Mouse (Mus musculus) granulocyte monocyte progenitor cell, adult 5-6 weeks (primary cell): Measurements from ENCODE around the gene Siah1a. TPM values are rescaled to one million over a fixed set of nuclear protein-coding genes. Genes with fewer than 3 reads are reported as not detected.
A peak's percentile ranks its signal among the peaks of the same experiment; 100 is the strongest.

ENCODE experiments used
- ATAC-seq: replicated peaks from 2 replicates; pipeline ENCODE4 v1.8.0; 2016; ENCODE audit warnings: mild to moderate bottlenecking, moderate TSS enrichment, inconsistent platforms; ENCODE audit not compliant: poor library complexity, severe bottlenecking
- total RNA-seq, 2 experiments: library from RNA; stranded (forward) in 1 of 2; stranded (reverse) in 1 of 2; fragments of 200-712, 200-1000 nt in 1 of 2; fragments of >200 nt in 1 of 2; fragmentation: Nextera tagmentation in 1 of 2; gene quantifications; 2 replicates each; pipeline ENCODE4 v1.2.3; 2014 to 2017

The Siah1a gene
- total RNA-seq, 2 experiments from 2014 or later, result 8.1 to 14.5 TPM

- peak; percentile 88 for ATAC-seq
Measured at GRCm38 (mm10) chr8:86745935-86746441, 254 bp upstream of the Siah1a start.

- no peak for ATAC-seq
Measured at GRCm38 (mm10) chr8:86744313-86745220, 1.2 kb downstream of the Siah1a start.

GRCm38 (mm10) chr8:86742605-86743345, 3.0 kb downstream of the Siah1a start:
- ATAC-seq, result no peak

GRCm38 (mm10) chr8:86741627-86742026, 4.1 kb downstream of the Siah1a start:
- ATAC-seq, result no peak

- no peak for ATAC-seq
Measured at GRCm38 (mm10) chr8:86740899-86741298, 4.8 kb downstream of the Siah1a start.

GRCm38 (mm10) chr8:86735446-86736111, 10.2 kb downstream of the Siah1a start:
- ATAC-seq, result peak; percentile 74

- peak; percentile 62 for ATAC-seq
Measured at GRCm38 (mm10) chr8:86734954-86735353, 10.8 kb downstream of the Siah1a start.

GRCm38 (mm10) chr8:86734171-86734570, 11.6 kb downstream of the Siah1a start:
- ATAC-seq, result no peak

GRCm38 (mm10) chr8:86730860-86731259, 14.9 kb downstream of the Siah1a start:
- no peak for ATAC-seq

- no peak for ATAC-seq
Measured at GRCm38 (mm10) chr8:86730303-86730702, 15.4 kb downstream of the Siah1a start.

GRCm38 (mm10) chr8:86728224-86728950, 17.3 kb downstream of the Siah1a start:
- ATAC-seq, result no peak

- no peak for ATAC-seq
Measured at GRCm38 (mm10) chr8:86726959-86727358, 18.8 kb downstream of the Siah1a start.

- ATAC-seq, result no peak
Measured at GRCm38 (mm10) chr8:86721490-86721889, 24.2 kb downstream of the Siah1a start.

GRCm38 (mm10) chr8:86720756-86721459, 24.8 kb downstream of the Siah1a start:
- no peak for ATAC-seq

GRCm38 (mm10) chr8:86719368-86719767, 26.4 kb downstream of the Siah1a start:
- ATAC-seq, result no peak; the same call in 1 of the 2 replicates

GRCm38 (mm10) chr8:86718332-86718994, 27.3 kb downstream of the Siah1a start:
- ATAC-seq, result no peak

- no peak for ATAC-seq
Measured at GRCm38 (mm10) chr8:86713407-86714188, 32.1 kb downstream of the Siah1a start.

- no peak for ATAC-seq
Measured at GRCm38 (mm10) chr8:86712594-86712993, 33.1 kb downstream of the Siah1a start.
